Comparison of ENCODE assay signal across 31 mouse cellular contexts in genomic region chr8:121919158-121919557, GRCm38 (mm10). TPM values are rescaled to one million over a fixed set of nuclear protein-coding genes. Genes with fewer than 3 reads are reported as not detected.
A peak's percentile ranks its signal among the peaks of the same experiment; 100 is the strongest.
DNase-seq lines count a peak whose midpoint lies in the region; ATAC-seq and TF ChIP-seq lines count a peak whose summit lies in the region.
"Had no signal": no experiment of that assay in that cellular context is flagged by ENCODE, and none has a peak within 500 bp of the region (broad histone marks: within the 10 kb centered on the region; RNA-seq: fewer than 3 reads in every experiment).

No protein-coding gene starts in this region.

- TF ChIP-seq CTCF in liver, postnatal 0 days (IDR thresholded peaks at IDR 0.05; ENCODE audit: low read depth) = no peak

- no peak overlapping the region for H3K9ac ChIP-seq in kidney, embryonic 15.5 days
- no peak overlapping the region for H3K9ac ChIP-seq in liver, postnatal 0 days (replicated peaks)
- H3K9ac ChIP-seq: embryonic facial prominence, embryonic 12.5 days; embryonic facial prominence, embryonic 15.5 days; forebrain, embryonic 12.5 days; forebrain, embryonic 15.5 days; heart, embryonic 13.5 days; hindbrain, embryonic 13.5 days had no signal

- H3K9me3 ChIP-seq in kidney, embryonic 15.5 days (replicated peaks) = no peaks in the 10 kb centered on the region
- H3K9me3 ChIP-seq in liver, postnatal 0 days (ENCODE audit: low read length) = no peaks in the 10 kb centered on the region
- H3K9me3 ChIP-seq: embryonic facial prominence, embryonic 12.5 days; embryonic facial prominence, embryonic 15.5 days; forebrain, embryonic 12.5 days; forebrain, embryonic 15.5 days; heart, embryonic 10.5 days; heart, embryonic 13.5 days; hindbrain, embryonic 13.5 days had no signal

- WGBS in kidney, embryonic 15.5 days = 46% methylated on average over 4 of the region's 4 CpGs
- 58% methylated on average over 4 of the region's 4 CpGs for WGBS in liver, postnatal 0 days (ENCODE audit: insufficient replicate concordance)

- H3K27ac ChIP-seq in kidney, embryonic 15.5 days = 0 out of 2 replicates have a peak overlapping the region, but pooled peaks have one; percentile 10
- no peak overlapping the region for H3K27ac ChIP-seq in liver, postnatal 0 days (ENCODE audit: low read depth)
- H3K27ac ChIP-seq: embryonic facial prominence, embryonic 12.5 days; embryonic facial prominence, embryonic 15.5 days; forebrain, embryonic 12.5 days; forebrain, embryonic 15.5 days; heart, adult 2 months; heart, embryonic 10.5 days; heart, embryonic 13.5 days; hindbrain, embryonic 13.5 days had no signal

- no peak overlapping the region for H3K4me2 ChIP-seq in kidney, embryonic 15.5 days
- no peak overlapping the region for H3K4me2 ChIP-seq in liver, postnatal 0 days (ENCODE audit: low read depth, low read length)
- H3K4me2 ChIP-seq: embryonic facial prominence, embryonic 12.5 days; embryonic facial prominence, embryonic 15.5 days; forebrain, embryonic 12.5 days; forebrain, embryonic 15.5 days; heart, embryonic 13.5 days; hindbrain, embryonic 13.5 days had no signal

- peak; percentile 92 for DNase-seq in heart, adult 11 months
- DNase-seq in heart, postnatal 25 days (ENCODE audit: low spot score) = no peak
- no peak for DNase-seq in kidney, postnatal 14 days
- DNase-seq in ZHBTc4 (ENCODE audit: low read depth, low spot score) = peak; percentile 43
- DNase-seq in liver, postnatal 0 days = no peak
- DNase-seq: B cell, adult 2 months; cerebellum, adult 18-20 months; cerebellum, adult 9-10 months; cerebellum, postnatal 14 days had no signal

- TF ChIP-seq EP300 in liver, postnatal 0 days (IDR thresholded peaks at IDR 0.05; ENCODE audit: low read depth) = no peak

- no peak overlapping the region for H3K4me3 ChIP-seq in kidney, embryonic 15.5 days (replicated peaks)
- H3K4me3 ChIP-seq in liver, postnatal 0 days (ENCODE audit: low read depth, low read length) = no peak overlapping the region
- H3K4me3 ChIP-seq: embryonic facial prominence, embryonic 12.5 days; embryonic facial prominence, embryonic 15.5 days; forebrain, embryonic 12.5 days; forebrain, embryonic 15.5 days; heart, adult 2 months; heart, embryonic 10.5 days; heart, embryonic 13.5 days; hindbrain, embryonic 13.5 days had no signal

- no peaks in the 10 kb centered on the region for H3K36me3 ChIP-seq in kidney, embryonic 15.5 days
- no peaks in the 10 kb centered on the region for H3K36me3 ChIP-seq in liver, postnatal 0 days (replicated peaks; ENCODE audit: insufficient read depth, low read length)
- H3K36me3 ChIP-seq: embryonic facial prominence, embryonic 12.5 days; embryonic facial prominence, embryonic 15.5 days; forebrain, embryonic 12.5 days; forebrain, embryonic 15.5 days; heart, embryonic 10.5 days; heart, embryonic 13.5 days; hindbrain, embryonic 13.5 days had no signal

- H3K27me3 ChIP-seq in kidney, embryonic 15.5 days = no peaks in the 10 kb centered on the region
- no peaks in the 10 kb centered on the region for H3K27me3 ChIP-seq in liver, postnatal 0 days (ENCODE audit: insufficient read depth, low read length)
- H3K27me3 ChIP-seq: embryonic facial prominence, embryonic 12.5 days; embryonic facial prominence, embryonic 15.5 days; forebrain, embryonic 15.5 days had no signal

- intact Hi-C loops in heart, postnatal 25 days (cut with DNase I) = no loop called here

- no peak; the same call in 1 of the 2 replicates for ATAC-seq in kidney, embryonic 15.5 days (replicated peaks; ENCODE audit: low FRiP score)
- ATAC-seq in liver, postnatal 0 days = no peak
- ATAC-seq: activated CD4-positive, CD25-positive, alpha-beta regulatory T cell, adult 4 months; forebrain, embryonic 15.5 days; hindbrain, embryonic 16.5 days; inflammation-experienced regulatory T-cells, adult 6 months; intestine, embryonic 16.5 days had no signal

- peaks cover 33% of the 10 kb centered on the region for H3K4me1 ChIP-seq in kidney, embryonic 15.5 days
- 0 out of 2 replicates have a peak, but pooled peaks cover 3% of the 10 kb centered on the region for H3K4me1 ChIP-seq in liver, postnatal 0 days (ENCODE audit: insufficient read depth)
- H3K4me1 ChIP-seq: forebrain, embryonic 15.5 days had no signal

RNA-seq across cellular contexts. Expression of gene Slc7a5, which starts 11.7 kb away (rescaled TPM):
- total RNA-seq in heart, postnatal 25 days (2021) = 1 to 10 TPM; 3.2 to 4.9 TPM
- 16.7 and 19.3 TPM in 2 replicates for polyA plus RNA-seq in kidney, embryonic 15.5 days (2015; fragmentation: Nextera tagmentation; extraction: Ambion mirVana)
- polyA plus RNA-seq in liver, postnatal 0 days (2015; fragmentation: Nextera tagmentation; extraction: Ambion mirVana) = 10.5 and 10.8 TPM in 2 replicates

RNA-seq across cellular contexts. Expression of gene Car5a, which starts 25.5 kb away (rescaled TPM):
- total RNA-seq in heart, postnatal 25 days (2021) = not detected
- 0.40 TPM in 1 of 2 replicates, not detected in the other for polyA plus RNA-seq in kidney, embryonic 15.5 days (2015; fragmentation: Nextera tagmentation; extraction: Ambion mirVana)
- polyA plus RNA-seq in liver, postnatal 0 days (2015; fragmentation: Nextera tagmentation; extraction: Ambion mirVana) = 5.9 and 9.6 TPM in 2 replicates
- total RNA-seq: adrenal gland, adult 18-20 months; adrenal gland, postnatal 36 days; gastrocnemius, adult 8-10 months; gastrocnemius, postnatal 25 days; heart, adult 2 months; heart, postnatal 14 days; hematopoietic stem cell, adult 5-6 weeks; MEL had no signal
- polyA plus RNA-seq: embryonic facial prominence, embryonic 12.5 days; gonadal fat pad, adult 2 months; heart, adult 2 months; heart, embryonic 10.5 days; heart, embryonic 16.5 days; inflammation-experienced regulatory T-cells, adult 6 months had no signal

RNA-seq across cellular contexts. Expression of gene Banp, which starts 30.4 kb away (rescaled TPM):
- total RNA-seq in heart, postnatal 25 days (2021) = 10 to 100 TPM; 15.0 to 26.5 TPM
- 41.2 and 43.3 TPM in 2 replicates for polyA plus RNA-seq in kidney, embryonic 15.5 days (2015; fragmentation: Nextera tagmentation; extraction: Ambion mirVana)
- 7.6 and 7.9 TPM in 2 replicates for polyA plus RNA-seq in liver, postnatal 0 days (2015; fragmentation: Nextera tagmentation; extraction: Ambion mirVana)

Comparison
In these comparisons a context has a peak if more than half of its experiments do, and no peak if none do; other contexts are left out.
1. DNase-seq: peak in heart, adult 11 months (single experiment) and ZHBTc4 (single experiment); none in heart, postnatal 25 days (single experiment), kidney, postnatal 14 days (single experiment) and liver, postnatal 0 days (single experiment).